Mouse (Mus musculus) gastrocnemius, postnatal 14 days (tissue): ENCODE data around the gene Gm6882. TPM values are rescaled to one million over a fixed set of nuclear protein-coding genes. Genes with fewer than 3 reads are reported as not detected.
"Not testable (repeated sequence)": the region's sequence is repeated elsewhere in the genome, so short reads cannot be mapped to it uniquely, and the experiment has no call there.

Experiments used
- DNase-seq: peaks from one replicate; pipeline ENCODE4 v3.0.0; 2021; ENCODE audit warnings: mixed read lengths
- intact Hi-C: fragments of 180-260 bp; cut with DNase I; formaldehyde crosslinking; loops from one replicate; pipeline ENCODE4 v1.15.1; 2025; ENCODE audit warnings: low total_unique reads
- long read RNA-seq, 2 experiments: library from polyadenylated mRNA; stranded (forward); transcript quantifications; one replicate each; pipeline ENCODE4 v2.0.0; 2021
- total RNA-seq, 2 experiments: library from RNA; stranded (reverse); gene quantifications; 2 replicates each; pipeline ENCODE4 v1.2.3; 2021

The Gm6882 gene
- not detected for total RNA-seq
- long read RNA-seq, experiment 1 = 0 reads
- long read RNA-seq, experiment 2 = 0 reads

DNA sequence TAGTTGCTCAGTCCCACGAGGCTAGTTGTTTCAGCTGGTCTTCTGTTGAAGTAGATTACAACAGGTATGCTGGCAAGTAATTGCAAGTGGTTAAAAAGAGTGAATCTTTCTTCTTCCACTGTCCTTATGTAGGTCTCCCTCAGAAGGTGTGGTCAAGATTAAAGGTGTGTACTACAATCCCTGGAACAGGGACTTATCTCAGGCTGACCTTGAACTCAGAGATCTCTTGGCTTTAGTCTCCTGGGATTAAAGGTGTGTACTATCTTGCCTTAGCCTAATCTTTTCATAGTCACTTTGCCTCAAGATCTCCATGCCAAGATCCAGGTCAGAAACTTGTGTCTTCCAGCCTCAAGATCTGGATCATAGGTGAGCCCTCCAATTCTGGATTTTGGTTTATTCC, at the start of gene Gm6882:
Gm6882 (minus strand) TSS at position 101 of the 400 bp plus-strand sequence.
- DNase-seq, intact Hi-C loops: not testable (repeated sequence)

Other genes with a start within 250 kb of the Gm6882 start
- gene Gm5157, start 242.3 kb downstream of the Gm6882 start, total RNA-seq = not detected
- not detected for gene Vmn1r124, start 172.1 kb downstream of the Gm6882 start, total RNA-seq
- gene Vmn1r125, start 160.6 kb downstream of the Gm6882 start, total RNA-seq = not detected
- not detected for gene Vmn1r126, start 131.3 kb downstream of the Gm6882 start, total RNA-seq
- not detected for gene Vmn1r127, start 112.9 kb downstream of the Gm6882 start, total RNA-seq
- gene Vmn1r128, start 83.4 kb downstream of the Gm6882 start, total RNA-seq = not detected
- gene Vmn1r129, start 71.5 kb downstream of the Gm6882 start, total RNA-seq = not detected
- not detected for gene Vmn1r130, start 79.0 kb upstream of the Gm6882 start, total RNA-seq
- gene Vmn1r131, start 113.3 kb upstream of the Gm6882 start, total RNA-seq = not detected
- gene Vmn1r132, start 181.3 kb upstream of the Gm6882 start, total RNA-seq = not detected